Mouse (Mus musculus) cortical plate, adult 2 months (tissue): ENCODE data around the gene Atxn7l3.

Source experiments
- CTCF ChIP-seq: fragments of 200-500 bp; IDR thresholded peaks from 2 replicates; pipeline ENCODE4 v1.5.1; 2011; ENCODE audit warnings: mild to moderate bottlenecking, control low read depth, low read length; ENCODE audit not compliant: insufficient read depth; ENCODE audit errors: extremely low read depth
- POLR2A ChIP-seq: fragments of 200-500 bp; IDR thresholded peaks from 2 replicates; pipeline ENCODE4 v1.6.1; 2011; ENCODE audit warnings: mild to moderate bottlenecking, low read length, control low read depth; ENCODE audit not compliant: insufficient read depth; ENCODE audit errors: extremely low read depth

DNA sequence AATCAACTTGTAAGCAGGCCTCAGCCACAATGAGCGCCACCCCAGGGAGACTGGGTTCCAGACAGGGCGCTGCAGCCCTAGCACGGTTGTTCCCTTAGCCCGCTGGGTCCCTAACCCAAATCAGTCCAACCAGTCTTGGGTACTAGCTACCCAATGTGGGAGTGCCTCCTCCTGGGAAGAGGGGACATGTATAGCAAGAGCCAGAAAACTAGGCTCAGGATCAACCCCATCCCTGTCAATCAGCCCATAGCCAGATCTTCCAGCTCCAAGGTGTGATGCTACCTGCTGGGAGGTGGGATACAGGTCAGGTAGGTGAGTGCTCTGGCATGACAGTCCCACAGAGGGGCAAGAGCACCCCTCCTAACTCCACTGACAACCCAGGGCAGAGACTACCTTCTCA, 6.3 kb downstream of the Atxn7l3 start:
- TF ChIP-seq CTCF = no peak
- TF ChIP-seq POLR2A = no peak
